Mouse (Mus musculus): ENCODE data around the gene Enc1.

The Enc1 gene

GRCm38 (mm10) chr13:97240965-97241786, at the start of gene Enc1:
Gene Enc1 (plus strand): TSS chr13:97241105.
- DNase-seq, result peak; percentile 92 to 96

- DNase-seq, result no peak
Observed at GRCm38 (mm10) chr13:97192649-97193048, 48.3 kb upstream of the Enc1 start.

GRCm38 (mm10) chr13:97193420-97193819, 47.5 kb upstream of the Enc1 start:
- peak; percentile 24 to 50 for DNase-seq

- DNase-seq, result peak in 1 of 2 experiments; percentile 35
Observed at GRCm38 (mm10) chr13:97196186-97196924, 44.5 kb upstream of the Enc1 start.

GRCm38 (mm10) chr13:97196925-97197218, 44.0 kb upstream of the Enc1 start:
- DNase-seq, result no peak

- DNase-seq, result peak; percentile 93 to 96
Observed at GRCm38 (mm10) chr13:97197932-97198562, 42.9 kb upstream of the Enc1 start, which contains the start of gene Hexb. Gene Hexb (minus strand): TSS chr13:97198357.

GRCm38 (mm10) chr13:97199123-97199522, 41.8 kb upstream of the Enc1 start:
- no peak for DNase-seq

GRCm38 (mm10) chr13:97201076-97201475, 39.8 kb upstream of the Enc1 start:
- no peak for DNase-seq

GRCm38 (mm10) chr13:97201896-97202295, 39.0 kb upstream of the Enc1 start:
- no peak for DNase-seq

- peak; percentile 89 to 91 for DNase-seq
Observed at GRCm38 (mm10) chr13:97205052-97205701, 35.7 kb upstream of the Enc1 start.

- DNase-seq, result no peak
Observed at GRCm38 (mm10) chr13:97206046-97206445, 34.9 kb upstream of the Enc1 start.

- DNase-seq, result no peak
Observed at GRCm38 (mm10) chr13:97207472-97208111, 33.3 kb upstream of the Enc1 start.

- no peak for DNase-seq
Observed at GRCm38 (mm10) chr13:97208112-97208478, 32.8 kb upstream of the Enc1 start.

- no peak for DNase-seq
Observed at GRCm38 (mm10) chr13:97208500-97209010, 32.4 kb upstream of the Enc1 start.

GRCm38 (mm10) chr13:97214583-97215268, 26.2 kb upstream of the Enc1 start:
- DNase-seq, result no peak

- no peak for DNase-seq
Observed at GRCm38 (mm10) chr13:97215563-97215962, 25.3 kb upstream of the Enc1 start.

- no peak for DNase-seq
Observed at GRCm38 (mm10) chr13:97216196-97216595, 24.7 kb upstream of the Enc1 start.

GRCm38 (mm10) chr13:97220022-97220421, 20.9 kb upstream of the Enc1 start:
- no peak for DNase-seq

GRCm38 (mm10) chr13:97223856-97224255, 17.0 kb upstream of the Enc1 start:
- no peak for DNase-seq

GRCm38 (mm10) chr13:97224341-97224982, 16.4 kb upstream of the Enc1 start:
- DNase-seq, result peak in 1 of 2 experiments; percentile 54

- DNase-seq, result peak in 1 of 2 experiments; percentile 52
Observed at GRCm38 (mm10) chr13:97225130-97225529, 15.8 kb upstream of the Enc1 start.
